Comparison of ENCODE assay signal across 8 mouse cellular contexts in the genomic region with DNA sequence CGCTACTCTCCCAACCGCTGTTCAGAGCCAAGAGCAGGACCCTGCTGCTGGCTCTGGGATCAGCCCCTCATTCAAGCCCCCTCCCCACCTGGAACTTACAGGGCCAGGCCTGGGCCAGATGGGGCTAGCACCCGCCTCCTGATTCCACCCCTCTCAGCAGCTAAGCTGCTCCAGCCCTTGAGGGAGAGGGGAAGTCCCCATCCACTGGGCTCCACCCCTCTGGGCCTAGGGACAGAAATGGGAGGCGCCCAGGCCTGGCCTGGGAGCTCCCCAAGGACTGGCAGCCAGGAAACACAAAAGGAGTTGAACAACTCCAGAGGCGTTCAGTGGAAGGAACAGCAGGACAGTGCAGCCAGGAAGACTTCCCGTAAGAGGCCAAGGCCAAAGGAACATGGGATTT. TPM values are rescaled to one million over a fixed set of nuclear protein-coding genes. Genes with fewer than 3 reads are reported as not detected.
DNase-seq lines count a peak whose midpoint lies in the region; ATAC-seq and TF ChIP-seq lines count a peak whose summit lies in the region.

No protein-coding gene starts in this region.

- peak overlapping the region; percentile 92 for H3K4me2 ChIP-seq in forebrain, postnatal 0 days (ENCODE audit: low read depth)

- peak; percentile 52 for DNase-seq in cerebellum, adult 11-12 months
- no peak for DNase-seq in cerebellum, adult 8-10 months
- peak; percentile 52 to 72 for DNase-seq in adrenal gland, postnatal 4 days (ENCODE audit: low spot score in 2 of 2)
- DNase-seq in forebrain, postnatal 0 days: peak; percentile 85
- DNase-seq in heart, postnatal 4 days: peak; percentile 89
- DNase-seq in layer of hippocampus, adult 2 months (ENCODE audit: low spot score in 2 of 2): peak; percentile 55 to 78
- DNase-seq in lung, postnatal 14 days: peak; percentile 82
- peak; percentile 67 for DNase-seq in right cerebral cortex, postnatal 25 days

- H3K9me3 ChIP-seq in forebrain, postnatal 0 days (ENCODE audit: low read length): no peaks in the 10 kb centered on the region

- ATAC-seq in forebrain, postnatal 0 days: peak; percentile 71

- WGBS in forebrain, postnatal 0 days: 8% methylated on average over 6 of the region's 6 CpGs

- H3K27me3 ChIP-seq in forebrain, postnatal 0 days (ENCODE audit: insufficient read depth, low read length): no peaks in the 10 kb centered on the region

- H3K9ac ChIP-seq in forebrain, postnatal 0 days: peak overlapping the region; percentile 63

- H3K27ac ChIP-seq in forebrain, postnatal 0 days (ENCODE audit: low read depth, low read length): peak overlapping the region; percentile 88
- H3K27ac ChIP-seq in layer of hippocampus, adult 2 months: peak overlapping the region; percentile 89

- no peak for TF ChIP-seq CTCF in forebrain, postnatal 0 days (IDR thresholded peaks at IDR 0.05; ENCODE audit: low read depth)
- no peak for TF ChIP-seq CTCF in layer of hippocampus, adult 2 months (conservative IDR thresholded peaks at IDR 0.05)

- peak overlapping the region; percentile 85 for H3K4me3 ChIP-seq in forebrain, postnatal 0 days (ENCODE audit: low read depth, low read length)
- peak overlapping the region; percentile 61 for H3K4me3 ChIP-seq in layer of hippocampus, adult 2 months

- peaks cover 34% of the 10 kb centered on the region for H3K4me1 ChIP-seq in forebrain, postnatal 0 days (ENCODE audit: insufficient read depth)

- H3K36me3 ChIP-seq in forebrain, postnatal 0 days (ENCODE audit: insufficient read depth): no peaks in the 10 kb centered on the region

RNA-seq across cellular contexts. Expression of a gene that starts 4.0 kb away (rescaled TPM):
- total RNA-seq in adrenal gland, postnatal 4 days (2021): 1 to 10 TPM; 4.4 to 4.5 TPM
- 40.8 and 44.0 TPM in 2 replicates for total RNA-seq in forebrain, postnatal 0 days (2014; rRNA removed)
- polyA plus RNA-seq in forebrain, postnatal 0 days (2015; fragmentation: Nextera tagmentation; extraction: Ambion mirVana): 3.5 and 3.6 TPM in 2 replicates
- 1 to 10 TPM; 6.1 to 8.3 TPM for total RNA-seq in heart, postnatal 4 days (2021)
- total RNA-seq in layer of hippocampus, adult 2 months (2021): 10 to 100 TPM; 32.8 to 32.9 TPM
